Mouse (Mus musculus) lung, embryonic 14.5 days (tissue): ENCODE measurements around the gene Samm50. TPM values are rescaled to one million over a fixed set of nuclear protein-coding genes. Genes with fewer than 3 reads are reported as not detected.

Source experiments
- ATAC-seq: fragments of 200-750 bp; cut with Nextera tagmentation; 2 replicates; pipeline ENCODE4 v1.8.0; 2017; ENCODE audit warnings: mild to moderate bottlenecking, moderate TSS enrichment, moderate library complexity; ENCODE audit not compliant: insufficient read depth
- DNase-seq: peaks from one replicate; pipeline ENCODE4 v3.0.0-alpha.2; 2015
- H3K27ac ChIP-seq: fragments of 300-500 bp; sonication (generic); 2 replicates; pipeline ENCODE4 v1.5.1; 2014; ENCODE audit warnings: low read depth, mild to moderate bottlenecking, moderate library complexity
- H3K27me3 ChIP-seq: fragments of 300-500 bp; sonication (generic); 2 replicates; pipeline ENCODE4 v1.6.1; 2014; ENCODE audit warnings: low read length, control low read depth; ENCODE audit not compliant: insufficient read depth
- H3K36me3 ChIP-seq: fragments of 300-500 bp; sonication (generic); 2 replicates; pipeline ENCODE4 v1.6.1; 2014; ENCODE audit warnings: control low read depth; ENCODE audit not compliant: insufficient read depth
- H3K4me1 ChIP-seq: fragments of 300-500 bp; sonication (generic); 2 replicates; pipeline ENCODE4 v1.6.1; 2014; ENCODE audit warnings: antibody characterized with exemption, control low read depth; ENCODE audit not compliant: insufficient read depth
- H3K4me2 ChIP-seq: fragments of 300-500 bp; sonication (generic); 2 replicates; pipeline ENCODE4 v1.6.1; 2014; ENCODE audit warnings: mild to moderate bottlenecking
- H3K4me3 ChIP-seq: fragments of 300-500 bp; sonication (generic); 2 replicates; pipeline ENCODE4 v1.5.1; 2014; ENCODE audit warnings: low read depth, low read length
- H3K9ac ChIP-seq: fragments of 300-500 bp; sonication (generic); 2 replicates; pipeline ENCODE4 v1.6.1; 2014
- H3K9me3 ChIP-seq: fragments of 300-500 bp; sonication (generic); 2 replicates; pipeline ENCODE4 v1.6.1; 2016; ENCODE audit warnings: low read depth, low read length, control low read depth
- CTCF ChIP-seq: IDR thresholded peaks from 2 replicates; pipeline ENCODE4 v1.5.1; 2016; ENCODE audit warnings: antibody characterized with exemption, low read depth
- WGBS: fragments of 180-500 bp; shearing (Covaris S2); extraction: QIAGEN DNeasy Blood & Tissue Kit; methylation state at CpG from one replicate; pipeline ENCODE4 v1.1.7; 2014; 5-methylcytosine and 5-hydroxymethylcytosine counted together
- polyA plus RNA-seq: library from polyadenylated mRNA; unstranded; fragments of >200 nt; fragmentation: Nextera tagmentation; extraction: Ambion mirVana; gene quantifications from 2 replicates; pipeline ENCODE4 v1.2.1, GENCODE M21; 2014

The Samm50 gene
- polyA plus RNA-seq, 1 experiment from 2014 or later: 78.4 TPM

DNA sequence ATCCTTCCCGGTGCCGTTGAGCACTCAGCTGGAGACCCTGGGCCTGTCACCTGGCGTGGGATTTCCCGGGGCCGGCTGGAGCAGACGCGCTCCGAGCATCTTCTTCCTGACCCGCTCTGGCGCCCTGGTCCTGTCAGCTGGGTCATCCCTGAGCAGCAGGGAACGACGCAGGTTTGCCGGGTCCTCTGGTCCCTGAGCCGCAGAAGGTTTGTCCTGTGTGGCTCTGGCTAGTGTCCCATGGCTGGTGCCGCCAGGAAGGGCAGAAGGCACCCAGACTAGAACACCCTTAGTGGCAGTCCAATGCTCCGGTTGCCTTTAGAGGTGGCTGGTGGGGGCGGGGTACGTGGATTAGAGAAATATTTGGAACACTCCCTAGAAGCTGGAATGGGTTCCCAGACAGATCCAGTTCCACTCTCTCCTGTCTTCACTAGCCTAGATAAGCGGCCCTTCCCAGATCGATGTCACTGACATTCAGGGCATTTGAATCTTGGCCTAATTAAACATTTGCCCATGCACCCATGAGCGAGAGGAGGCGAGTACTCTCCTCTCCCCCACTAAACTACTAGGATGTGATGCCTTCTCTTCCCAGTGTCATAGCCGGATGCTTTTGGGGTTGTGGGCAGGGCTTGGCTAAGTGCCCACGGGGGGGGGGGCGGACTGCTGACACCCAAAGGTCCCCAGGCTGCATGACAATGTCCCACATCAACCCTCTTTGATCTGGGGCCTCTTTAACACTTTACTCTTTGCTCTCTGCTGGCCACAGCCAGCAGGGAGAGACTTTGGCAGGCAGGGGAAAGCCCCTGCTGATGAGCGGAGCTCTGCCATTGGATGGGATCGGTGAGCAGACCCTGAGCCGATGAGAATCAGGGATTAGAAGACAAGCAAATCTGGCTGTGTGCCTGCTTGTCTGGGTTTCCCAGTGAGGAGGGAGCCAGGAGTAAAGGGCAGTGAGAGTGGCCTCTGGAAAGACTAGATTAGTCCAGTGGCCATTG lies 23.6 kb upstream of the Samm50 start:
- Histone ChIP-seq H3K36me3 (no peaks in the 10 kb centered on the region), H3K27me3 (peaks cover 17% of the 10 kb centered on the region; the same call in 1 of the 2 replicates), H3K9me3 (no peaks in the 10 kb centered on the region), H3K4me1 (no peaks in the 10 kb centered on the region; the same call in 1 of the 2 replicates), H3K4me3 (peak overlapping the region; percentile 48), H3K4me2 (peak overlapping the region; percentile 95), H3K27ac (no peak overlapping the region), H3K9ac (peak overlapping the region; percentile 33; the same call in 1 of the 2 replicates)
- no peak for TF ChIP-seq CTCF
- WGBS: 1% methylated on average over 28 of the region's 28 CpGs
- peak; percentile 53 for ATAC-seq
- DNase-seq: peak; percentile 74

DNA sequence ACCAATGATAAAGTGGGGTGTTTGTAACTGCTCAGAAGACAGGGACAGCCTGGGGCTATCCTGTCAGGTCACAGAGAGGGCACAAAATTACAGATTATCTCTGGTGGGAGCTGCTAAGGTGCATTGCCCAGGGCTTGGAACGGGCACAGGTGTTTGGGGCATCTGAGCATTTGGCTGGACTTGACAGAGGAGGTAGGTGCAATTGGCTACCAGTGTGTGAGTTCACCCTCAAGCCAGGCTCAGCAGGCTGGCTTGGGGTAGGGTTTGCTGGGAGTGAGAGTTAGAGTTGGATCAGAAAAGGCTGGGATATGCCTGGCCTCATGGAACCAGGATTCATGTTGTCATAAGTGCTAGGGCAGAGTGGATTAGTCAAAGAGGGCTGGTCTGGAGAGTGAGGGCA lies 22.5 kb upstream of the Samm50 start:
- DNase-seq (no peak), ATAC-seq (no peak)
- H3K4me2 ChIP-seq: no peak overlapping the region
- H3K9ac ChIP-seq: no peak overlapping the region
- H3K27me3 ChIP-seq: peaks cover 17% of the 10 kb centered on the region; the same call in 1 of the 2 replicates
- no peak overlapping the region for H3K27ac ChIP-seq
- WGBS: 56% methylated on average over 1 of the region's 1 CpGs
- no peaks in the 10 kb centered on the region for H3K9me3 ChIP-seq
- no peak for TF ChIP-seq CTCF
- H3K4me3 ChIP-seq: no peak overlapping the region
- H3K4me1 ChIP-seq: no peaks in the 10 kb centered on the region; the same call in 1 of the 2 replicates
- no peaks in the 10 kb centered on the region for H3K36me3 ChIP-seq

DNA sequence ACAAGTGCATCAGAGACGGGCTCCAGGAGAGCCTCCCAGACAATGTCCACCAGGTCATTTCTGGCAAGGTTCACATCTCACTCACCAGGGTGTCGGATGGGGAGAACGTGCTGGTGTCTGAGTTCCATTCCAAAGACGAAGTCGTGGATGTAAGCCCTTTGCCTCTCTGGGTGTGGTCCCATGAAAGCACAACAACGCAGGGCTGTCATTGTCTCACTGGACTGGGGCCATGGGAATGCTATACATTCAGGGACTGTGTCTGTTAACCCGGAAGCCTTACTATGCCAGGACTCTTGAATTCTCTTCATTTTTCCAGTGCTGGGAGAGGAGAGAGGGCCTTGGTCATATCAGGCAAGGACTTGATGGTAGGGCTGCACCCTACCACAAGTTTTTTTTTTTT lies 20.9 kb upstream of the Samm50 start:
- 83% methylated on average over 7 of the region's 7 CpGs for WGBS
- Histone ChIP-seq H3K9me3 (no peaks in the 10 kb centered on the region), H3K4me3 (no peak overlapping the region), H3K27me3 (peaks cover 17% of the 10 kb centered on the region; the same call in 1 of the 2 replicates), H3K9ac (no peak overlapping the region), H3K27ac (no peak overlapping the region), H3K4me2 (no peak overlapping the region), H3K4me1 (no peaks in the 10 kb centered on the region; the same call in 1 of the 2 replicates), H3K36me3 (no peaks in the 10 kb centered on the region)
- no peak for ATAC-seq
- no peak for TF ChIP-seq CTCF
- DNase-seq: no peak

DNA sequence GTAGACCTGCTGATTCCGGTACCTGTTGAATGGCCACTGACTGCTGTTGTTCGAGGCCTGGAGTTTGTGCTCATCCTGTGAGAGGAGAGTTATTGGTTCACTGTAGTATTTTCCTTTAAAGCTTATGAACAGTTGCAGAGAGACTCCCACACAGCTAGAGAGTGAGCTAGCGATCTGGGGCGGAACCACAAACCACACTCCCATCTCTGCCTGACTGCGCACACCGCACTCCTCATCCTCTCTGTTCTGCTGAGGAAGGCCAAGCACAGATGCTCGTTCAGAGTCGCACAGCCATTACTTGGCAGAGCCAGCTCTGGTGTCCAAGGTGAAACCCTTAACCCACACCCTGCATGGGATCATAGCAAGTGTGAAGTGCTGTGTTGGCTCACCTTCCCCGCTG lies 13.3 kb upstream of the Samm50 start:
- no peaks in the 10 kb centered on the region for H3K27me3 ChIP-seq
- DNase-seq (no peak), ATAC-seq (no peak)
- no peak overlapping the region for H3K4me3 ChIP-seq
- H3K4me1 ChIP-seq: peaks cover 1% of the 10 kb centered on the region; the same call in 1 of the 2 replicates
- no peaks in the 10 kb centered on the region for H3K9me3 ChIP-seq
- no peaks in the 10 kb centered on the region for H3K36me3 ChIP-seq
- TF ChIP-seq CTCF: no peak
- no peak overlapping the region for H3K9ac ChIP-seq
- 90% methylated on average over 9 of the region's 9 CpGs for WGBS
- H3K4me2 ChIP-seq: no peak overlapping the region
- no peak overlapping the region for H3K27ac ChIP-seq

DNA sequence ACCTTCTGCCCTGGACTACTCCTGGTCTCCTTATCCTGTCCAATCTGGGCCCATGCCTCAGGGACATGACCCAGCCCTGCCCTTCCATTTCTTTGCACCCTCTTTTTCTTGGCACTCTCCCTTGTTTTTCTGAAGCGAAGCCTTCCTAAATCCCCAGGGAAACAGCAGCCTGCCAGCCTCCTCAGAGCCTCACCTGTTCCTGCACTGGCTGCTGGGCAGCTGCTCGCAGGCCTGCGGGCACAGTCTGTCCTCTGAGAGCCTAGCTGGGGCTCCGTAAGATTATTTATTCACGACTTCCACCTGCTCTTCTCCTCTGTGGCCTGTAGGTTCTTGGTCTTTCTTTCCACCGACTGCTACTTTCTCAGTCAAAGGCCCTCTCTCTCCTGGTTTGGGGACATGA lies 10.0 kb upstream of the Samm50 start:
- H3K4me1 ChIP-seq: peaks cover 4% of the 10 kb centered on the region; the same call in 1 of the 2 replicates
- no peak for TF ChIP-seq CTCF
- ATAC-seq (no peak), DNase-seq (no peak)
- H3K4me2 ChIP-seq: no peak overlapping the region
- H3K4me3 ChIP-seq: no peak overlapping the region
- no peak overlapping the region for H3K27ac ChIP-seq
- H3K27me3 ChIP-seq: no peaks in the 10 kb centered on the region
- 51% methylated on average over 6 of the region's 6 CpGs for WGBS
- no peaks in the 10 kb centered on the region for H3K9me3 ChIP-seq
- H3K9ac ChIP-seq: no peak overlapping the region
- H3K36me3 ChIP-seq: no peaks in the 10 kb centered on the region

DNA sequence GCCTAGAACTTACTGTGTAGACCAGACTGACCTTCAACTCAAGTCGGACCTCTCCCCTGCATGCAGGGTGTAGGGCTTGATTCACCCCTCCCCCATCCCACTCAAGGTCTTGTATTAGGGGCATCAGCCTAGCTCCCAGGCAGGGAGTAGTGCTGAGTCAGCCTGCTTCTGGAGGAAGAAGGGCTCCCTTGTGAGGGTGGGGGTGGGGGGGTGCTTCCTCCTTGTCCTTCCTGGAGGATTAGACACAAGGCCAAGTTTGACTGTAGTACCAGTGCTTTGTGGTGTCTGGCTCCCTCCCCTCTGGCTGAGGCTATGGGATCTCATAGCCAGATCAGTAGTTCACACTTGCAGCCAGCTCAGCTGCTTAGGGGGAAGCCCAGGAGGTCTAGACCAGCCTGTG lies 8.1 kb upstream of the Samm50 start:
- DNase-seq (peak; percentile 26), ATAC-seq (no peak; the same call in 1 of the 2 replicates)
- Histone ChIP-seq H3K4me1 (peaks cover 4% of the 10 kb centered on the region; the same call in 1 of the 2 replicates), H3K9me3 (no peaks in the 10 kb centered on the region), H3K36me3 (no peaks in the 10 kb centered on the region), H3K4me3 (no peak overlapping the region), H3K4me2 (no peak overlapping the region), H3K9ac (no peak overlapping the region), H3K27ac (no peak overlapping the region), H3K27me3 (no peaks in the 10 kb centered on the region)
- TF ChIP-seq CTCF: no peak
- WGBS: 43% methylated on average over 1 of the region's 1 CpGs

DNA sequence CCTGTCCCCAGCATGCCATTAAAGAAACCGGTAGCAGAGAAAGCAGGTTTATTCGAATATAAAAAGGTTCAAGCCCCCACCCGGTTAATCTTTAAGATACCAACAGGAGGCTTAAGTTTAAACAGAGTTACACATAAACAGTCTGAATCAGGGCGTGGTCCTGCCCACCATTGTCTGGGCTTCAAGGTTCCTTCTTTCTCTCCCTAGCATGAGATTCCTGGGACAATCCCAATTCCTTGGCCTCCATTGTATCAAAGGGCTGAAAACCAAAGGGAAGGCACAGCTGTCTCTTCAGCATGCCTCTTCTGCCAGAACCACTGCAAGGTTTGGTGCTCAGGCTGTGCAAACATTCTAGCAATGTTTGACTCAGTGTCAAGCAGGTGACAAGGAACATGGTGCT lies 5.8 kb upstream of the Samm50 start:
- ATAC-seq: no peak
- Histone ChIP-seq H3K27ac (no peak overlapping the region), H3K9ac (no peak overlapping the region), H3K4me1 (peaks cover 4% of the 10 kb centered on the region; the same call in 1 of the 2 replicates), H3K4me3 (no peak overlapping the region), H3K36me3 (no peaks in the 10 kb centered on the region), H3K27me3 (no peaks in the 10 kb centered on the region), H3K4me2 (no peak overlapping the region), H3K9me3 (no peaks in the 10 kb centered on the region)
- 60% methylated on average over 4 of the region's 4 CpGs for WGBS
- no peak for DNase-seq
- no peak for TF ChIP-seq CTCF
